Mouse (Mus musculus): ENCODE results near the gene Stc2. TPM values are rescaled to one million over a fixed set of nuclear protein-coding genes. Genes with fewer than 3 reads are reported as not detected.
A peak's percentile ranks its signal among the peaks of the same experiment; 100 is the strongest.

The Stc2 gene
- 5.0 and 5.2 TPM in 2 replicates for polyA plus RNA-seq (2015; fragmentation: Nextera tagmentation; extraction: Ambion mirVana)

DNA sequence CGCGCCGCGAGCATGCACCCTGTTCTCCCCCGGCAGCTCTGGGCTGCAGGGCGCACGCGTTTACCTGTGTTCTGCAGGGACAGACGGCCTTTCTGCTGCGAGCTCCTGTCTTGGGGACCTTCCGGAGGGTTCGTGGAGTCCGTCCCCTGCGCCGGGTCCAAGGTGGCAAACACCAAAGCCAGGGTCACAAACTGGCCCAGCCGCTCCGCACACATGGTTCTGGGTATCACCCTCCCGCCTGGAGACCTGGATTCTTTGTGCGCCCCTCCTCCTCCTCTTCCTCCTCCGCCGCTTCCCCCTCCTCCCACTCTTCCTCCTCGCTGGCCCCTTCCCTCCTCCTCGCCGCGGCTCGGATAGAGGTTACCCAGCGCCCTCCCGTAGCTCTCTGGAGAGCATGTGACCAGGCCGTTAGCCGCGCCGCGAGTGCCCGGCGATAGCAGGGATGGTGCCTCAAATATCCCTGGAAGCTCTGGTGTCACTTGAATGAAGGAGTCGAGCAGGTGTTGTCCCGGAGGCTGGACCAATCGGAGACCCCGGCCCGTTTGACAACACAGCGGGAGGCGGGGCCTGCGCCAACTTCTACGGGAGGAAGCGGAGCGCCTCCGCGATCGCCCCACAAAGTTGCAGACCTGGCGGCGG lies at the start of gene Stc2:
Gene Stc2 (minus strand): TSS at position 427 of the 639 bp plus-strand sequence.
- Histone ChIP-seq H3K4me3 (ENCODE audit: low read length) (peak within 1 kb of the TSS; percentile 70), H3K27ac (ENCODE audit: low read length) (peak within 1 kb of the TSS; percentile 85), H3K27me3 (ENCODE audit: control insufficient read depth, insufficient read depth, low read length) (peaks cover 3% of the 10 kb centered on the region; the same call in 1 of the 2 replicates), H3K9ac (ENCODE audit: low read length) (peak within 1 kb of the TSS; percentile 78), H3K4me2 (ENCODE audit: low read depth, low read length) (peak within 1 kb of the TSS; percentile 90), H3K9me3 (replicated peaks; ENCODE audit: control insufficient read depth, low read length) (no peaks in the 10 kb centered on the region), H3K4me1 (ENCODE audit: control insufficient read depth, insufficient read depth, low read length) (peaks cover 19% of the 10 kb centered on the region), H3K36me3 (ENCODE audit: control insufficient read depth, insufficient read depth) (peaks cover 3% of the 10 kb centered on the region)
- WGBS = under 1% methylated on average over 51 of the region's 51 CpGs
- ATAC-seq (replicated peaks; ENCODE audit: extremely low read depth, insufficient read depth, low FRiP score) = peak; percentile 84

DNA sequence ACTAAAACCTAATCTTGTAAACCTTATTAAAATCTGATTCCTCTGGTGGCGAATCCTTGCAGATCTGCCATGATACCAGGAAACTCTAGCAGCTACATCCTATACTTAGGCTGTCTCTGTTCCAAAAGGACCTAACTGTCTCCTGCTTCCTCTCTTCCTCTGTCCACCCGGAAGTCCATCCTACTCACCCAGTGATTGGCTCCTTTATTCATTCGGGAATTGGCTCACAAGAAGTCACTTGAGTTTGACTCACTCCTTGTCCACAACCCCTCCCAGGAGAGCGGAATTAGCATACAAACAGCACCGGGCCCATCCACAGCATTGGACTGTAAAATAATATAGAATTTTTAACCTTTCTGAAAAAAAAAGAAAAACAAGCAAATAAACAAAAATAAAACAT lies 47.2 kb upstream of the Stc2 start:
- H3K9ac ChIP-seq (ENCODE audit: low read length) = no peak overlapping the region
- no peaks in the 10 kb centered on the region for H3K27me3 ChIP-seq (ENCODE audit: control insufficient read depth, insufficient read depth, low read length)
- H3K27ac ChIP-seq (ENCODE audit: low read length) = no peak overlapping the region
- no peak for ATAC-seq (replicated peaks; ENCODE audit: extremely low read depth, insufficient read depth, low FRiP score)
- no peaks in the 10 kb centered on the region for H3K9me3 ChIP-seq (replicated peaks; ENCODE audit: control insufficient read depth, low read length)
- no peaks in the 10 kb centered on the region for H3K4me1 ChIP-seq (ENCODE audit: control insufficient read depth, insufficient read depth, low read length)
- H3K4me3 ChIP-seq (ENCODE audit: low read length) = no peak overlapping the region
- no peak overlapping the region for H3K4me2 ChIP-seq (ENCODE audit: low read depth, low read length)
- H3K36me3 ChIP-seq (ENCODE audit: control insufficient read depth, insufficient read depth) = no peaks in the 10 kb centered on the region
- 71% methylated on average over 5 of the region's 5 CpGs for WGBS

DNA sequence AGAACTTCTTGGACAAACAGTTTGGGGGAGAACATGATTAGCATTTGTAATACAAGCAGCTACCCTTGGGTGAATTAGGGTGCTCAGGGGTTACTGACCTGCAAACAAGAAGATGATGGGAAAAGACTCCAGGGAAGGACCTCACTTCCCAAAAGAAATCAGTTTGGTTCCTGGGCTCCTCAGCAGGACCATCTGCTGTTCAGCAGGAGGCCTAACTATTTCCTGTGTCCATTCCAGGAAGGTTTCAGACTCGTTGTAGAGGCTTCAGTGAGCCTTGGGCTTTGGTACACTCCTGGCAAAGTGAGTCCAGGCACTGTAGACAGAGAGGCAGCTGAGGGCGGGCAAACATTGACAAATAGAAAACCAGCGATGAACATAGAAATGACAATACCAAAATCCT lies 42.5 kb upstream of the Stc2 start:
- H3K4me1 ChIP-seq (ENCODE audit: control insufficient read depth, insufficient read depth, low read length) = no peaks in the 10 kb centered on the region
- WGBS = 66% methylated on average over 3 of the region's 3 CpGs
- no peak overlapping the region for H3K27ac ChIP-seq (ENCODE audit: low read length)
- H3K9ac ChIP-seq (ENCODE audit: low read length) = no peak overlapping the region
- no peak overlapping the region for H3K4me3 ChIP-seq (ENCODE audit: low read length)
- no peaks in the 10 kb centered on the region for H3K27me3 ChIP-seq (ENCODE audit: control insufficient read depth, insufficient read depth, low read length)
- H3K9me3 ChIP-seq (replicated peaks; ENCODE audit: control insufficient read depth, low read length) = 0 out of 2 replicates have a peak, but pooled peaks cover 3% of the 10 kb centered on the region
- no peak overlapping the region for H3K4me2 ChIP-seq (ENCODE audit: low read depth, low read length)
- H3K36me3 ChIP-seq (ENCODE audit: control insufficient read depth, insufficient read depth) = no peaks in the 10 kb centered on the region
- ATAC-seq (replicated peaks; ENCODE audit: extremely low read depth, insufficient read depth, low FRiP score) = no peak

DNA sequence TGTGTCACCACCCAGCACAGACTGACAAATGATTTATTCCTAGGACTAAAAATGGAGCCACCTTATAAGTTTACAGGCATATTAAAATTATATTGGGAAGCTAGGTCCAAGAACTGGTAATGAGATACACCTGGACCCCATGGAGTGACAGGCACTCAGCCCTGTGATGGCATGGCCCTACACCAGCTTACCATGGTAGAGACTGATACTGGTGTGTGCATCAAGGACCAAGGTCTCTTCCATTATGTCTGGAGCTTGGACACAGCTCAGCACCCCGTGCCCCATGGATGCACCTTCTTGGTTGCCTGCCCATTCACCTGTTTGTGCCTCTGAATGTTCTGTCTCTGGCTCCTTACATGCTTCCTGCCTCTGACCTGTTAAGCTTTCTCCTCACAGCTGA lies 36.9 kb upstream of the Stc2 start:
- Histone ChIP-seq H3K36me3 (ENCODE audit: control insufficient read depth, insufficient read depth) (no peaks in the 10 kb centered on the region), H3K27me3 (ENCODE audit: control insufficient read depth, insufficient read depth, low read length) (no peaks in the 10 kb centered on the region), H3K9me3 (replicated peaks; ENCODE audit: control insufficient read depth, low read length) (0 out of 2 replicates have a peak, but pooled peaks cover 3% of the 10 kb centered on the region), H3K4me3 (ENCODE audit: low read length) (no peak overlapping the region), H3K4me2 (ENCODE audit: low read depth, low read length) (no peak overlapping the region), H3K4me1 (ENCODE audit: control insufficient read depth, insufficient read depth, low read length) (no peaks in the 10 kb centered on the region), H3K27ac (ENCODE audit: low read length) (no peak overlapping the region), H3K9ac (ENCODE audit: low read length) (no peak overlapping the region)
- ATAC-seq (replicated peaks; ENCODE audit: extremely low read depth, insufficient read depth, low FRiP score) = no peak
- WGBS = 74% methylated on average over 1 of the region's 1 CpGs

DNA sequence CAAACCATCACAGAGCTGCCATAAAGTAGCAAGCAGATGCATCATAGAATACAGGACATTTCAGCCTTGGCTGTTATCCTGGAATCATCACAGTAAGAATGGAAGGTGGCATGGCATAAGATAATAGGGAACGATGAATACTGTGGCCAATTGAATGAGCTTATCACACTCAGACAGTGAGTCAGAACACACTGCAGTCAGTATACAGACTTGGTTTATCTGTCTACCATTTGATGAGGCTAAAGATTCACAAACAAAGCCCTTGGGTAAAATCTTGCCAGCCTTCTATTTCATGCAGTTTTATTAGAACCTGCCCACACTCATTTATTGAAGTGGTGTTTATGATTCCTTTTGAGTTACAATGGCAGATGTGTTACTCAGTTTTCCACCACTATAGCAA lies 33.2 kb upstream of the Stc2 start:
- ATAC-seq (replicated peaks; ENCODE audit: extremely low read depth, insufficient read depth, low FRiP score) = no peak
- no peak overlapping the region for H3K4me2 ChIP-seq (ENCODE audit: low read depth, low read length)
- H3K9me3 ChIP-seq (replicated peaks; ENCODE audit: control insufficient read depth, low read length) = no peaks in the 10 kb centered on the region
- H3K27ac ChIP-seq (ENCODE audit: low read length) = no peak overlapping the region
- H3K4me3 ChIP-seq (ENCODE audit: low read length) = no peak overlapping the region
- no peaks in the 10 kb centered on the region for H3K27me3 ChIP-seq (ENCODE audit: control insufficient read depth, insufficient read depth, low read length)
- H3K4me1 ChIP-seq (ENCODE audit: control insufficient read depth, insufficient read depth, low read length) = no peaks in the 10 kb centered on the region
- H3K36me3 ChIP-seq (ENCODE audit: control insufficient read depth, insufficient read depth) = no peaks in the 10 kb centered on the region
- H3K9ac ChIP-seq (ENCODE audit: low read length) = no peak overlapping the region
- WGBS = 76% methylated on average over 1 of the region's 1 CpGs

DNA sequence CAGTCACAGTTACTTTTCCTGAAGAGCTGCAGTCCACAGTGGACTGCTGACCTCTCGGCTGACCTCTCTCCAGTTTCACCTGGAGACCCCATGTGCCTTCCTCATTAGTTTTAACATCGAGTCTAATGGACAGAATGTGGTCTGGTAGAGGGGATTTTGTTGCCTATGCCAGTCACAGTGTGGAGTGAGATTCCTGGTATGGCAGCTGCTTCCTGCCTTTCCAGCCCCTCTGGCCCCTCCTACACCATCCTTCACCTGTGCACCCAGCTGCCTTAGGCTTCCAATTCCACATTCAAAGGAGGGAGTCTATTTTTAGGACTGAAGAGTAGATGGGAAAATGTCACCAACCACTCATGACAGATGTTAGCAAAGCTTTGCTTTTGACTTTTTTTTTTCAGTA lies 28.7 kb upstream of the Stc2 start:
- ATAC-seq (replicated peaks; ENCODE audit: extremely low read depth, insufficient read depth, low FRiP score) = no peak
- Histone ChIP-seq H3K36me3 (ENCODE audit: control insufficient read depth, insufficient read depth) (no peaks in the 10 kb centered on the region), H3K27me3 (ENCODE audit: control insufficient read depth, insufficient read depth, low read length) (no peaks in the 10 kb centered on the region), H3K4me2 (ENCODE audit: low read depth, low read length) (no peak overlapping the region), H3K4me3 (ENCODE audit: low read length) (no peak overlapping the region), H3K4me1 (ENCODE audit: control insufficient read depth, insufficient read depth, low read length) (no peaks in the 10 kb centered on the region), H3K9me3 (replicated peaks; ENCODE audit: control insufficient read depth, low read length) (no peaks in the 10 kb centered on the region), H3K9ac (ENCODE audit: low read length) (no peak overlapping the region), H3K27ac (ENCODE audit: low read length) (no peak overlapping the region)
- 65% methylated on average over 2 of the region's 2 CpGs for WGBS

DNA sequence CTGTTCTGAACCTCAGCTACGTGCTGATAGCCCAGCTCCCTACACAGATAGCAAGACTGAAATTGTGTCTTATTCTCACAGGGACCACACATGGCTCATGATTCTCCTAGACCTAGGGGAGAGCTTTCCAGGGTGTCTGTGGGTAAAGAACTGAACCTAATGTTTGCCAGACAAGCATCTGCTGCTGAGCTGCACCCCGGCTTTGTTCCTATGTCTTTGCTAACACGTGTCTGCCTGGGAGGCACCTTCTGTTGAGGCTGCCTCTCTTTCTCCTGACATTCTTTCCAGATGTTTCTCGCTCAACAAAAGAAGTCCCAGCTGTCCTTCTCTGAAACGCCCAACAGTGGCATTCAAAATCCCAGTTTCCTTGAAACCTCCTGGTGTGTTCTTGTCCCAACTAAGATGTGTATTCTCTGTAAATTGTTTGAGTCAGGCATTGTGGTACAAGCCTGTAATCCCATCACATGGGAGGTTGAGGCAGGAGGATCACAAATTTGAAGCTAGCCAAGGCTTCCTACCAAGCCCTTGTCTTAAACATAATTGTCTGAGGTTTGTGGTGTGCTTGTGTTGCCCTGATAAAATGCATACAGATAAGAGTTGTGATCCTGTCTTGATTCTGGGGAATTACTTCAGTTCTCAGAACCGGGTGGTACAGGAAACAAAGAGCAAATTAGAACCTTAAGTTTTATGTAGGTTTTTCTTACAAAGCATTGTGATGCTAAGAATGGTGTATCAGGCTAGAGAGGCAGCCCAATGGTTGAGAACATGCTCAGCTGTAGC lies 27.0 kb upstream of the Stc2 start:
- H3K9ac ChIP-seq (ENCODE audit: low read length) = no peak overlapping the region
- no peak overlapping the region for H3K27ac ChIP-seq (ENCODE audit: low read length)
- ATAC-seq (replicated peaks; ENCODE audit: extremely low read depth, insufficient read depth, low FRiP score) = no peak
- no peaks in the 10 kb centered on the region for H3K27me3 ChIP-seq (ENCODE audit: control insufficient read depth, insufficient read depth, low read length)
- H3K4me3 ChIP-seq (ENCODE audit: low read length) = no peak overlapping the region
- H3K36me3 ChIP-seq (ENCODE audit: control insufficient read depth, insufficient read depth) = no peaks in the 10 kb centered on the region
- 70% methylated on average over 6 of the region's 6 CpGs for WGBS
- H3K4me2 ChIP-seq (ENCODE audit: low read depth, low read length) = no peak overlapping the region
- no peaks in the 10 kb centered on the region for H3K9me3 ChIP-seq (replicated peaks; ENCODE audit: control insufficient read depth, low read length)
- H3K4me1 ChIP-seq (ENCODE audit: control insufficient read depth, insufficient read depth, low read length) = no peaks in the 10 kb centered on the region

DNA sequence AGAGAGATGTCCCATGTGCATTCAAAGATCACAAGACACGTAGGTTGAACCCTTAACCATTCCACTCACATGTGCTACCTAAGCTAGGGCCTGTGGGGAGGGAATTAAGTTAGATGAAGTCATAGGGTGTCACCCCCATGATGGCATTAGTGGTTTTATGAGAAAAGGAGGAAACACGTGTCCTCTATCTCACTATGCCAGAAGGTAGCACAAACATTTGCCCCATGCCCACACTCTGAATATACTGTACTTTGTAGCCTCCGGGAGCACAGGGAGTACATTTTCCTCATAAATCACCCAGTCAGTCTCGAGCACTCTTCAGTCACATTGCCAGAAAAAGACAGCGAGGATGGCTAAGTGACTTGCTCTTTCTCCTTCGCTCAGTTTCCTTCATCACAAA lies 24.2 kb upstream of the Stc2 start:
- Histone ChIP-seq H3K4me1 (ENCODE audit: control insufficient read depth, insufficient read depth, low read length) (no peaks in the 10 kb centered on the region), H3K27me3 (ENCODE audit: control insufficient read depth, insufficient read depth, low read length) (no peaks in the 10 kb centered on the region), H3K27ac (ENCODE audit: low read length) (no peak overlapping the region), H3K36me3 (ENCODE audit: control insufficient read depth, insufficient read depth) (no peaks in the 10 kb centered on the region), H3K9me3 (replicated peaks; ENCODE audit: control insufficient read depth, low read length) (no peaks in the 10 kb centered on the region), H3K4me3 (ENCODE audit: low read length) (no peak overlapping the region), H3K9ac (ENCODE audit: low read length) (no peak overlapping the region), H3K4me2 (ENCODE audit: low read depth, low read length) (no peak overlapping the region)
- 77% methylated on average over 6 of the region's 6 CpGs for WGBS
- no peak for ATAC-seq (replicated peaks; ENCODE audit: extremely low read depth, insufficient read depth, low FRiP score)

DNA sequence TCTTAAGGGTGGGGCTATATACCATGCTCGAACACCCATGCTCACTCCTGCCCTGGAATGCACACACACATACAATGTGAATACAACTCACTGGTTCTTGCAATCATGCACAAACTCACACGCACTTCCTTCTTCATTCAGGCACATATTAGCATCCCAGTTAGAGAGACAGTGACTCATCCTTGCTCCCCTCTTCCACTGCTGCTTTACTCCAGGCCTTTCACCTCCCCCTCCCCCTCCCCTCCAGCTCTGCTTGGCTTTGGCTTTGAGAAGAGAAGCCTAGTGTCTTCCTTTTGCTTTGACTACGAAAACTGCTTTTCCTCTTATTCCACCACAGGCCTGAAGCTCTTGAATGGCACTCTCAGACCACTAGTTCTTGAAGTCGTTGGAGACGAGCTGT lies 22.5 kb upstream of the Stc2 start:
- no peak overlapping the region for H3K4me2 ChIP-seq (ENCODE audit: low read depth, low read length)
- no peaks in the 10 kb centered on the region for H3K4me1 ChIP-seq (ENCODE audit: control insufficient read depth, insufficient read depth, low read length)
- H3K9me3 ChIP-seq (replicated peaks; ENCODE audit: control insufficient read depth, low read length) = no peaks in the 10 kb centered on the region
- no peak overlapping the region for H3K9ac ChIP-seq (ENCODE audit: low read length)
- ATAC-seq (replicated peaks; ENCODE audit: extremely low read depth, insufficient read depth, low FRiP score) = no peak
- no peaks in the 10 kb centered on the region for H3K36me3 ChIP-seq (ENCODE audit: control insufficient read depth, insufficient read depth)
- no peak overlapping the region for H3K4me3 ChIP-seq (ENCODE audit: low read length)
- WGBS = 70% methylated on average over 5 of the region's 5 CpGs
- H3K27me3 ChIP-seq (ENCODE audit: control insufficient read depth, insufficient read depth, low read length) = no peaks in the 10 kb centered on the region
- no peak overlapping the region for H3K27ac ChIP-seq (ENCODE audit: low read length)
